Mouse (Mus musculus) left cerebral cortex, adult 2 months (tissue): Measurements from ENCODE around the gene Slc22a14. TPM values are rescaled to one million over a fixed set of nuclear protein-coding genes. Genes with fewer than 3 reads are reported as not detected.

Source experiments
- DNase-seq, 2 experiments: peaks; one replicate each; pipeline ENCODE4 v3.0.0; 2021 to 2022; ENCODE audit warnings: low spot score in 2 of 2, mixed read lengths in 1 of 2; ENCODE audit errors: extremely low spot score in 1 of 2
- H3K27ac ChIP-seq: fragments of 200-600 bp; 2 replicates; pipeline ENCODE4 v1.8.1; 2022
- H3K4me3 ChIP-seq: fragments of 200-600 bp; 2 replicates; pipeline ENCODE4 v1.8.1; 2022
- CTCF ChIP-seq: fragments of 200-600 bp; IDR thresholded peaks from 2 replicates; pipeline ENCODE4 v1.8.1; 2022; ENCODE audit warnings: antibody characterized with exemption, mild to moderate bottlenecking, moderate library complexity
- intact Hi-C: fragments of 180-260 bp; cut with DNase I; formaldehyde crosslinking; loops from one replicate; pipeline ENCODE4 v1.15.1; 2025
- total RNA-seq, 2 experiments: library from RNA; stranded (reverse); gene quantifications; 2 replicates each; pipeline ENCODE4 v1.2.3; 2021

Slc22a14 gene
- total RNA-seq, 2 experiments from 2014 or later, result not detected

DNA sequence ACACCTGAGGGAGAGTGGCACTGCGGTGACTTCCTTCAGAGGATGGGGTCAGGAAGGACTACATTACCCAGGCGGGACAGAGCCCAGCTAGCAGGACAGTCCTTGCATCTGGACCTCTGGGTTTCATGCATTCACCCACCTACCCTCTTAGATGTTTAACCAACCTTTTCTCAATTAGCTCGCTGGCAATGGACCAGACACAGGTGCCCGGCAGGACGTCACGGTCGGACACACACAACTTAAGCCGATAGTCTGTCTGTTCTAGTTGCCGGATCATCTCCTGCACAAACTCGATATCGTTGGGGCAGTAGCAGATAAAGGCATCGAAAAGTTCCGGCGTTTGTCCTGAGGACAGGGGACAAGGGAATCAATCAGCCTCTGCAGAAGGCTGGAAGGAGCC lies 27.5 kb downstream of the Slc22a14 start:
- no peak for TF ChIP-seq CTCF
- intact Hi-C loops, result no loop called here

DNA sequence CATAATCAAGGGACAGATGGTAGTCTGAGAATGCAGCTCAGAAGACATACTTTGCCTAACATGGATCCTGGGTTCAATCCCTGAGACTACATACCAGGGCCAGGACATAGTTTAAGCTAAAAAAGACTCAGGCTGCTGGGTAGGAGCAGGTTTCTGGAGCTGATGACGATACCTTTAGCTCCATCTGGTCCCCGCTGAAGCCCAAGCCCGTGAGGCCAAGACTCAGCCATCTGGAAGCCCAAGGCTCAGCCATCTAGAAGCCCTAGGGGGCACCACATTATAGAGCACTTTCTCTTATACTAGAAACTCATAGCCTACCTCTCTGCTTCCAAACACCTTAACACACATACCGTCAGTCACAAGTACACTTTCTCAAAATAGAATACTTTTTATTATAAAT lies 29.8 kb downstream of the Slc22a14 start:
- H3K27ac ChIP-seq, result no peak overlapping the region
- TF ChIP-seq CTCF, result no peak
- intact Hi-C loops, result no loop called here

More for the DNA sequence above, 27.5 kb downstream of the Slc22a14 start:
- no peak for DNase-seq
- H3K27ac ChIP-seq, result no peak overlapping the region
- no peak overlapping the region for H3K4me3 ChIP-seq

DNA sequence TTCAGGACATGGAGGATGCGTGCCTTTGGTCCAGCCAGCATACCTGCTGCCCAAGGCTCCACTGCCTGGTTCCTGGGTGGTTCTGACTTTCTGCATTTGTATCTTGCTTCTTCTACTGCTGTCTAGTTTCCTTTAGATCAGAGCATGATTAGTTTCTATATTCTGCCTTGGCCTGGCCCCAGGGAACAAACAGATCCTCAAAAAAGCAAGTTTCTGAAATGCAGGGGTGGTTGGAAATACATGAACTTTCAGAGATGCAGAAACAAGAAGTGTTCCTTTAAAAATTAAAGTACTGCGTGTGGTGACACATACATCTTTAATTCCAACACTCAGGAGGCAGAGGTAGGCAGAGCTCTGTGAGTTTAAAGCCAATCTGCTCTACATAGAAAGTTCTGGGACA lies 30.5 kb downstream of the Slc22a14 start:
- intact Hi-C loops, result no loop called here
- Histone ChIP-seq H3K27ac (peak overlapping the region; percentile 63), H3K4me3 (no peak overlapping the region)
- no peak for DNase-seq
- no peak for TF ChIP-seq CTCF

More for the DNA sequence above, 29.8 kb downstream of the Slc22a14 start:
- DNase-seq, result no peak
- H3K4me3 ChIP-seq, result no peak overlapping the region

DNA sequence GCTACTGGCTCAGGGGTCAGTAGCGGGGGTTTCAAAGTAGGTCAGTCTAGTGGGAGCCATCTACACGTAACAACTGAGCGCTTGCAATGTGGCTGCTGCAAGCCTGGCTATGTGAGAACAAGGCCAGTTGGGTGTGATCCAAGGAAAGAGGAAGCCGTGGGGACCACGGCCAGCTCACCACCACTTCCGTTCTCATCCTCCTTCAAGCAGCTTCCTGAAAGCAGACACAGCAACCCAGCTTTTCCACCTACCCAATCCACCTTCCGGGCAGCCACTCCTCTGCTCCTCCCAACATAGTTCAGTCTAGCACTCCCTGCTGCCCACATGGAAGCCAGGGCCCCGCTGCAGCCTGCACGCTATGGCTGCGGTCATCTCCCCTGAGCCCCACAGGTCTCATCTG lies 31.0 kb downstream of the Slc22a14 start:
- intact Hi-C loops, result no loop called here
- H3K4me3 ChIP-seq, result no peak overlapping the region
- peak in 1 of 2 experiments; percentile 44 for DNase-seq
- peak overlapping the region; percentile 63 for H3K27ac ChIP-seq
- no peak for TF ChIP-seq CTCF

DNA sequence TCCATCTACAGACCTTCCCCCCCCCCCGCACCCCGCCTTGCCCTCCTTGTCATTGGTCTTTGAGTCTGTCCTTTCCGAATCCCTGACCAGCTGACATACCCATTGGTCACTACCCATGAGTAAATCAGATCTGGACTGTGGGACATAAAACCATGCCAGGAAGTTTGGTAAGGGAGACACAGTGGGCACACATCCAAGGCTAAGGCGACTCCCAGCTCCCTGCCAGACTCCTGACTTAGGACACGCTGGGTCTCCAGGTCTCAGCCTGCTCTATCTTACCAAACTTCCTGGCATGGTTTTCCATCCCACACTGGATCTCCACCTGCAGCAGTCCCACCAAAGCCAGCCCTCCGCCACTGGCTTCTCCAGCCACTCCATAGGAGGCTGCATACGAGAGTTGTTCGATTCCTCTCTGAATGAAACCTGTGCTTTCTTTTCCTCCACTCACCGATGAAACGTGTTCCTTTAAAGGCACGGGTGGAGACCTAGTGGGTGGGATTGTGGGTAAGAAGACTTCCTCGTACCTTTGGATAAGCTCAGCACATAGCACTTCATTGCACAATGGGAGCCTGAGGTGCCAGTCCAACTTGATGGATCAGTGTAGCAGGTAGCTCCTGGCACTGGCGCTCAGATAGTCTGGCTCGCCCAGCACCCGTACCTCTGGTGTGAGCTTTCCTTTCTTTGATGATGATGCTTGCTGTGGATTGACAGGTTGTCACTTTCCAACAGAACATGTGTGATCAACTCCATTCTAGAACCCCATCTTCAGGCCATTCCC lies 35.0 kb downstream of the Slc22a14 start:
- no peak for DNase-seq

DNA sequence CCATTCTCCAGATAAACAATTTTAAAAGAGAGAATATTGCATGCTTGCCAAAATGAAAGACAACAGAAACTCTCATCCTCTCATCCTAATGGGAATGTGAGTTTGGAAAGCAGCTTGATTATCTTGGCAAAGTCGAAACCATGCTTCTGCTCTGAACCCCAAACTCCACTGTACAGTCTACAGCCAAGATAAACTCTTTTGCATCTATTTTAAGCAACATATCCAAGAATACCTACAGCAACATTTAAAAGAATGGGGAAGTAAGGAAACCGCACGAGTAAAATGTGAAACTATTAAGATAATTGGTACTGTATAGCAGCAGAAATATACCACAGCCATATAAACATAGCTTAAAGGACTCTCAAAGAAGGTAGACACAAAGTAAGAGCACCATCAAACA lies 36.9 kb downstream of the Slc22a14 start:
- Histone ChIP-seq H3K27ac (no peak overlapping the region), H3K4me3 (no peak overlapping the region)
- TF ChIP-seq CTCF, result no peak
- intact Hi-C loops, result loop anchor here (10.0 kb wide), 3 partner anchors 224 to 566 kb away; partner anchors contain the start of genes Ctdspl, Dlec1 and Wdr48
- DNase-seq, result no peak

More for the DNA sequence above, 35.0 kb downstream of the Slc22a14 start:
- TF ChIP-seq CTCF, result no peak
- Histone ChIP-seq H3K27ac (no peak overlapping the region), H3K4me3 (no peak overlapping the region)
- intact Hi-C loops, result no loop called here

DNA sequence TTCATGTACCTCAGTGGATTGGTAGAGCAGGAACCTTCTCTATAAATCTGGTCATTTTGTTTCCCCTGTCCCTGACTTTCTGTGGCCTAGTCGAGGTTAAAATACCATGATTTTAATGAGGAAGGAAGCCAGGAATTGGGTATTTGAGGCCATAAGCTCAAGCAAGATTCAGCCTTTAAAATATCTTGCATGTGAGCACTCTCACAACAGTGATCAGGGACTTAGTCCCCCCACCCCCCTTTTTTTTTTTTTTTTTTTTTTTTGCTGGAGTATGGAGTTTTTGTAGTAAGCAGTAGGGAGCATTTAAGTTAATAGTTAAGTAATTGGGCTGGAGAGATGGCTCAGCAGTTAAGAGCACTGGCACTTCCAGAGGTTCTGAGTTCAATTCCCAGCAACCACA lies 41.2 kb downstream of the Slc22a14 start:
- TF ChIP-seq CTCF, result no peak
- H3K27ac ChIP-seq, result no peak overlapping the region
- intact Hi-C loops, result loop anchor here (10.0 kb wide), 3 partner anchors 219 to 571 kb away; partner anchors contain the start of genes Ctdspl, Dlec1 and Wdr48
- no peak for DNase-seq
- H3K4me3 ChIP-seq, result no peak overlapping the region

DNA sequence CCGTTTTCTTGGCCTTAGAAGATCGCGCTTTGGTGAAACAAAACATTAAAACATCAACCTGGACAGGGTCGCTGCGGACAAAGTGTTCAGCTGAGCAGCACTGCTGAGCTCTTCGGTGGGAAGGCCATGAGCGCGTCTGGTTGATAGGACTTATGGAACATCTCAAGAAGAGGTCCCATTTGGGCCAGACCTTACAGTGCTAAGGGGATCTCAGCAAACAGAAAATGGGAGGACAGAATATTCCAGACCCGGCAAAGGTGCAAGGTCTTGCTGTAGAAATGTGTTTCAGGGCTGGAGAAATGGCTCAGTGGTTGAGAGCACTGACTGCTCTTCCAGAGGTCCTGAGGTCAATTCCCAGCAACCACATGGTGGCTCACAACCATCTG lies 42.1 kb downstream of the Slc22a14 start:
- Histone ChIP-seq H3K27ac (peak overlapping the region; percentile 98), H3K4me3 (peak overlapping the region; percentile 90)
- DNase-seq, result no peak
- intact Hi-C loops, result loop anchor here (10.0 kb wide), 3 partner anchors 218 to 572 kb away; partner anchors contain the start of genes Ctdspl, Dlec1 and Wdr48
- no peak; the same call in 1 of the 2 replicates for TF ChIP-seq CTCF

DNA sequence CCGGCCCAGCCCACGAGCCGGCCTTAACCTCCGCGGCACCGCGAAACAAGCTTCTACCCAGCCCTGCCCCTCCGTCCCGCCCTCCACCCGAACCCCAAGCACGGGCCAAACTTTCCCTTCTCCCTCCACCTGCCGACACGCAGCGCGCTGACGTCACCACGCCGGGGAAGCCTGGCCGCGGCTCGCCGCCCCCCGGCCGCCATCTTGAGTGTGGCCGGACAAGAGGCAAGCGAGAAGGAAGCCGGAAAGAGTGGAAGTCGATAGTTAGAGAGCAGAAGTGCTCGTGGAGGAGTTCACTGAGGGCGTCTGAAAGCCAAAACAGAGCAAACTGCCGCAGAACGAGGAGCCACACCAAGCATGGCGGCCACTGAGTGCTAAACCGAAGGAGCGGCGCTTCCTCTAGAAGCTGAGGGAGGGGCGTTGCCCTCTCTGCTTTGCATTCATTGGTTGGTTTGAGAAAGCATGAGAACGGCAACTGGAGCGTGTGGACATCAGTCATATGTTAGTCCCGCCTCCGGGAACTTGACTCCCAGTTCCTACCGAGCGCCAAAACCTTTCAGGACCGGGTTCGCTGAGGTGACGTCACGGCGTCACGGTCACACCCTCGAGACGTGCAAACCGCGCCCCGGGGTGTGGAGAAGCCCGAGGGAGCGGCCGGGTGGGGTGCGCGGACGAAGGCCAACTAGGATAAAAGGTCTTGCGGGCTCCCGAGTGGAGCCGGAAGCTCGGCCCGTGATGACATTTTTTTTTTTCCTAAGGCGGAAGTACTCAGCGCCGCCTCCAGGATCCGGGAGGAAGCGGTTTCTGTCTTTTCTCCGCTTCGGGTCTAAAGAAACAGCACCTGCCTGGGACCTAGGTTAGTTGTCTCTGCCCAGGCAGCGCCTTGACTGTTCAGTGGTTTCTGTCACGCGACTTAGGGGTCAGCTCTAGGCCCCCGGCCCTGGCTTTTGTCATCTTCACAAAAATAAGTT lies 42.8 kb downstream of the Slc22a14 start, which contains the start of gene Oxsr1:
Gene Oxsr1, minus strand, starts transcription at position 139 of the 971 bp plus-strand sequence.
- peak; percentile 58 for TF ChIP-seq CTCF
- intact Hi-C loops, result loop anchor here (1.0 to 10.0 kb wide), 4 partner anchors 18 to 572 kb away; partner anchors contain the start of genes Ctdspl, Dlec1 and Wdr48
- H3K27ac ChIP-seq, result peak within 1 kb of the TSS; percentile 98
- peak; percentile 98 to 99 for DNase-seq
- peak within 1 kb of the TSS; percentile 90 for H3K4me3 ChIP-seq

DNA sequence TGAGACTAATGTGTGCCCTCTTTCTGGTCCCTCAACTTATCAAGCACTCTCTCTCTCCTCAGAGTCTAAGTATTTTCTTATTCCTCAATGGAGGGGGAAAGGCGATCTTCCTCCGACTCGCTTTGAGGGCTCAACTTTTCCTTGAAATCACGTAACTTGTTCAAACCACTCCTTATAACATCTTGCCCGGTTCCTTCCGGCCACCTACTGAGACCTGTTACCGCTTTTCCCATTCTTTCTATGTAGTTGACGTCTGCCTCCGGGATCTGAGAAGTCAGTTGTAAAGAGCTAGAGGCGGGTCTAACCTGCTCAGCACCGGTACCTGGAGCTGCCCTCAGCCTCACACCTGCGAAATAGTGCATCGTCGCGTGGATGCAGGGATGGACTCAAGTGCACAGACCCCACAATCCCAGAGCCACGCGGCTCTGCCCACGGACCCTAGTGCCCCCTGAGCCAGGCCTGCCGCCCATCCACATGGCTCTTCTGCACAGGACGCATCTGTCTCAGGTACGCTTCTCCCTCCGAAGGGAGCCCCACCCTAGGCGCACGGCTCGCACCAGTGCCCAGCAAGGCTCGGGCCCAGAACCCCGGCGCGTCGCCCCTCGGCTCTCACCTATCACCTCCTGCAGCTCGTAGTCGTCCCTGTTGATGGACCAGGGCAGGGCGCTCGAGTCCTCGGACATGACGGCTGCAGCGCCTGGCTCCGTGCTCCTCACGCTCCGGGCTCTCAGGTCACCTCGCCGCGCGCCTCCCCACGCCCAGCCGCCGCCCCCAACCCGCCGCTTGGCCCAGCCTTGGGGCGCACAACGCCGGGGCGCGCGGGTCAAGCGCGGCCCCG lies 43.7 kb downstream of the Slc22a14 start:
- Histone ChIP-seq H3K27ac (peak overlapping the region; percentile 98), H3K4me3 (peak overlapping the region; percentile 90)
- intact Hi-C loops, result loop anchor here (1.0 to 10.0 kb wide), 4 partner anchors 19 to 573 kb away; partner anchors contain the start of genes Ctdspl, Dlec1 and Wdr48
- DNase-seq, result peak; percentile 28 to 30
- TF ChIP-seq CTCF, result no peak
